Comparison of ENCODE assay signal across 8 mouse cellular contexts in genomic region chr14:58071120-58071641, GRCm38 (mm10). TPM values are rescaled to one million over a fixed set of nuclear protein-coding genes. Genes with fewer than 3 reads are reported as not detected.
A peak's percentile ranks its signal among the peaks of the same experiment; 100 is the strongest.
DNase-seq lines count a peak whose midpoint lies in the region; ATAC-seq and TF ChIP-seq lines count a peak whose summit lies in the region.

No protein-coding gene starts in this region.

- H3K36me3 ChIP-seq in spleen, adult 2 months (ENCODE audit: control insufficient read depth, insufficient read depth, low read length) = no peaks in the 10 kb centered on the region
- H3K36me3 ChIP-seq in intestine, postnatal 0 days (ENCODE audit: control insufficient read depth, insufficient read depth) = no peaks in the 10 kb centered on the region
- no peaks in the 10 kb centered on the region for H3K36me3 ChIP-seq in liver, embryonic 12.5 days
- H3K36me3 ChIP-seq in myocyte (ENCODE audit: control insufficient read depth, insufficient read depth) = no peaks in the 10 kb centered on the region

- H3K4me1 ChIP-seq in spleen, adult 2 months (ENCODE audit: control insufficient read depth, insufficient read depth, insufficient read length) = peaks cover 17% of the 10 kb centered on the region
- H3K4me1 ChIP-seq in intestine, postnatal 0 days (replicated peaks; ENCODE audit: control insufficient read depth, insufficient read depth, low read length) = no peaks in the 10 kb centered on the region
- peaks cover 32% of the 10 kb centered on the region for H3K4me1 ChIP-seq in liver, embryonic 12.5 days

- H3K4me3 ChIP-seq in spleen, adult 2 months (ENCODE audit: extremely low read depth, insufficient read depth, insufficient read length) = peak overlapping the region; percentile 10
- H3K4me3 ChIP-seq in intestine, postnatal 0 days (ENCODE audit: low read depth, low read length) = peak overlapping the region; percentile 70
- H3K4me3 ChIP-seq in liver, embryonic 12.5 days = peak overlapping the region; percentile 50
- peak overlapping the region; percentile 69 for H3K4me3 ChIP-seq in myocyte

- peaks cover 47% of the 10 kb centered on the region for H3K27me3 ChIP-seq in spleen, adult 2 months (ENCODE audit: control insufficient read depth, insufficient read depth, low read length)
- peaks cover 24% of the 10 kb centered on the region; the same call in 1 of the 2 replicates for H3K27me3 ChIP-seq in intestine, postnatal 0 days (replicated peaks; ENCODE audit: control insufficient read depth, insufficient read depth, low read length)
- peaks cover 84% of the 10 kb centered on the region for H3K27me3 ChIP-seq in liver, embryonic 12.5 days (replicated peaks)
- peaks cover 3% of the 10 kb centered on the region for H3K27me3 ChIP-seq in myocyte (ENCODE audit: control insufficient read depth, insufficient read depth, insufficient read length)

- H3K9me3 ChIP-seq in intestine, postnatal 0 days (ENCODE audit: control insufficient read depth) = no peaks in the 10 kb centered on the region
- no peaks in the 10 kb centered on the region for H3K9me3 ChIP-seq in liver, embryonic 12.5 days (replicated peaks)

- TF ChIP-seq POLR2A in spleen, adult 2 months (IDR thresholded peaks at IDR 0.05; ENCODE audit: low read depth, low read length) = no peak
- TF ChIP-seq POLR2A in myocyte (IDR thresholded peaks at IDR 0.05; ENCODE audit: insufficient read length, low read depth) = peak; percentile 57

- no peak for DNase-seq in spleen, adult 2 months (ENCODE audit: low read depth in 1 of 2, low spot score in 2 of 2)
- no peak for DNase-seq in spleen, postnatal 14 days (ENCODE audit: low spot score in 2 of 2)
- DNase-seq in cerebellum, postnatal 25 days = peak; percentile 86 to 87
- peak; percentile 68 to 74 for DNase-seq in heart, adult 18-20 months
- DNase-seq in urinary bladder, postnatal 14 days (ENCODE audit: low spot score) = peak; percentile 62

- H3K27ac ChIP-seq in spleen, adult 2 months (ENCODE audit: insufficient read depth, low read length) = no peak overlapping the region
- H3K27ac ChIP-seq in intestine, postnatal 0 days (ENCODE audit: low read depth, low read length) = peak overlapping the region; percentile 99
- no peak overlapping the region for H3K27ac ChIP-seq in liver, embryonic 12.5 days

- no peaks in the 10 kb centered on the region for H3K79me2 ChIP-seq in myocyte (ENCODE audit: control insufficient read depth, insufficient read depth)

- H3ac ChIP-seq in myocyte (ENCODE audit: control insufficient read depth, insufficient read length) = peak overlapping the region; percentile 32

- H3K9ac ChIP-seq in intestine, postnatal 0 days (ENCODE audit: low read depth, low read length) = peak overlapping the region; percentile 89
- peak overlapping the region; percentile 10 for H3K9ac ChIP-seq in liver, embryonic 12.5 days

- peak overlapping the region; percentile 94 for H3K4me2 ChIP-seq in intestine, postnatal 0 days (replicated peaks; ENCODE audit: low read depth)
- H3K4me2 ChIP-seq in liver, embryonic 12.5 days = peak overlapping the region; percentile 71
- H3K4me2 ChIP-seq in myocyte (ENCODE audit: low read depth) = peak overlapping the region; percentile 97

- ATAC-seq in intestine, postnatal 0 days = peak; percentile 10
- no peak for ATAC-seq in liver, embryonic 12.5 days

- no peak for TF ChIP-seq CTCF in spleen, adult 2 months (IDR thresholded peaks at IDR 0.05; ENCODE audit: extremely low read depth, insufficient read depth, insufficient read length, insufficient replicate concordance)
- TF ChIP-seq CTCF in intestine, postnatal 0 days (IDR thresholded peaks at IDR 0.05; ENCODE audit: low read depth) = no peak

- 2% methylated on average over 31 of the region's 31 CpGs for WGBS in spleen, adult 2 months
- 1% methylated on average over 30 of the region's 31 CpGs for WGBS in intestine, postnatal 0 days
- WGBS in liver, embryonic 12.5 days (ENCODE audit: insufficient replicate concordance) = 3% methylated on average over 31 of the region's 31 CpGs

TF ChIP-seq in myocyte, 11 proteins besides CTCF, POLR2A, EP300 and RAD21:
- TF ChIP-seq POLR2AphosphoS2 (IDR thresholded peaks at IDR 0.05; ENCODE audit: insufficient read length, low read depth) (no peak), TCF12 (IDR thresholded peaks at IDR 0.05; ENCODE audit: insufficient read depth, poor library complexity, severe bottlenecking) (no peak), SRF (IDR thresholded peaks at IDR 0.05; ENCODE audit: control insufficient read depth, insufficient read length, low read depth) (no peak), USF1 (IDR thresholded peaks at IDR 0.05; ENCODE audit: low read depth) (no peak), MYOD1 (IDR thresholded peaks at IDR 0.05; ENCODE audit: control insufficient read depth in 1 of 3, insufficient read length in 2 of 3, low read depth in 2 of 3) (no peak), CEBPB (IDR thresholded peaks at IDR 0.05; ENCODE audit: insufficient read depth, poor library complexity, severe bottlenecking) (no peak), E2F4 (IDR thresholded peaks at IDR 0.05; ENCODE audit: insufficient read depth) (no peak), MAX (IDR thresholded peaks at IDR 0.05; ENCODE audit: low read depth) (no peak), TCF3 (IDR thresholded peaks at IDR 0.05; ENCODE audit: insufficient read length, low read depth) (no peak), REST (IDR thresholded peaks at IDR 0.05; ENCODE audit: insufficient read depth, insufficient read length) (no peak)

RNA-seq across cellular contexts. Expression of gene Fgf9, which starts 0.8 kb away (rescaled TPM):
- not detected in 2 replicates for polyA plus RNA-seq in spleen, adult 2 months (2012; rRNA removed)
- total RNA-seq in heart, adult 18-20 months (2021) = 1 to 10 TPM; 7.1 TPM
- 5.7 TPM in 2 replicates for polyA plus RNA-seq in intestine, postnatal 0 days (2015; fragmentation: Nextera tagmentation; extraction: Ambion mirVana)
- polyA plus RNA-seq in liver, embryonic 12.5 days (2016; fragmentation: Nextera tagmentation; extraction: Ambion mirVana) = 0.83 and 0.98 TPM in 2 replicates
- polyA plus RNA-seq in myocyte (2012; fragmentation: generic; extraction: Trizol) = 6.0 TPM

Comparison
In these comparisons a context has a peak if more than half of its experiments do, and no peak if none do; other contexts are left out.
1. DNase-seq: peak in cerebellum, postnatal 25 days (2 of 2), heart, adult 18-20 months (2 of 2) and urinary bladder, postnatal 14 days (single experiment); none in spleen, adult 2 months (0 of 2) and spleen, postnatal 14 days (0 of 2).
2. H3K4me3 ChIP-seq: peak in every context shown above with its lines; median percentile 70 in intestine, postnatal 0 days; 69 in myocyte; 50 in liver, embryonic 12.5 days; 10 in spleen, adult 2 months.
3. Peak in every context shown above with its lines, with median percentiles within 50 percentile points of each other: H3K4me2 ChIP-seq.